Mouse (Mus musculus) ES-Bruce4 (cell line): Measurements from ENCODE around the gene Asb5. TPM values are rescaled to one million over a fixed set of nuclear protein-coding genes. Genes with fewer than 3 reads are reported as not detected.

Experiments used
- H3K27ac ChIP-seq: 2 replicates; pipeline ENCODE4 v1.5.1; 2012; ENCODE audit warnings: low read length, inconsistent platforms; ENCODE audit not compliant: insufficient read depth
- H3K27me3 ChIP-seq: 2 replicates; pipeline ENCODE4 v1.6.1; 2012; ENCODE audit warnings: mild to moderate bottlenecking, low read length, inconsistent platforms; ENCODE audit not compliant: control insufficient read depth, poor library complexity, insufficient read depth, severe bottlenecking
- H3K36me3 ChIP-seq: 2 replicates; pipeline ENCODE4 v1.6.1; 2012; ENCODE audit warnings: inconsistent platforms, mild to moderate bottlenecking, low read length, moderate library complexity; ENCODE audit not compliant: control insufficient read depth, poor library complexity, insufficient read depth, severe bottlenecking
- H3K4me1 ChIP-seq: one replicate; pipeline ENCODE4 v1.8.1; 2011; ENCODE audit warnings: low read length; ENCODE audit not compliant: control insufficient read depth, insufficient read depth
- H3K4me3 ChIP-seq: 2 replicates; pipeline ENCODE4 v1.5.1; 2011; ENCODE audit warnings: low read depth, mild to moderate bottlenecking, low read length
- H3K9ac ChIP-seq: 2 replicates; pipeline ENCODE4 v1.6.1; 2012; ENCODE audit warnings: low read depth, mild to moderate bottlenecking, inconsistent platforms; ENCODE audit not compliant: poor library complexity, severe bottlenecking
- H3K9me3 ChIP-seq: replicated peaks from 2 replicates; pipeline ENCODE4 v1.6.1; 2012; ENCODE audit warnings: mild to moderate bottlenecking, low read length, inconsistent platforms; ENCODE audit not compliant: control insufficient read depth, poor library complexity, insufficient read depth, severe bottlenecking
- CTCF ChIP-seq: IDR thresholded peaks from one replicate; pipeline ENCODE4 v1.8.1; 2011; ENCODE audit warnings: low read depth, low read length
- EP300 ChIP-seq: IDR thresholded peaks from 2 replicates; pipeline ENCODE4 v1.6.1; 2011; ENCODE audit warnings: low read depth, low read length; ENCODE audit not compliant: insufficient read depth
- POLR2A ChIP-seq: IDR thresholded peaks from one replicate; pipeline ENCODE4 v1.8.1; 2011; ENCODE audit warnings: low read length; ENCODE audit not compliant: insufficient read depth
- polyA plus RNA-seq: library from polyadenylated mRNA; stranded (reverse); fragments of >200 nt; gene quantifications from 2 replicates; pipeline ENCODE4 v1.2.4, GENCODE M21; 2011; ENCODE audit warnings: low read depth; ENCODE audit not compliant: missing spikeins, insufficient read depth, insufficient read length

Asb5 gene
- polyA plus RNA-seq, 1 experiment = not detected

GRCm38 (mm10) chr8:54493915-54494314, 35.5 kb upstream of the Asb5 start:
- no peak overlapping the region for H3K9ac ChIP-seq
- H3K27me3 ChIP-seq = no peaks in the 10 kb centered on the region; the same call in 1 of the 2 replicates
- H3K27ac ChIP-seq = no peak overlapping the region
- no peaks in the 10 kb centered on the region for H3K9me3 ChIP-seq
- no peak overlapping the region for H3K4me3 ChIP-seq
- no peaks in the 10 kb centered on the region for H3K36me3 ChIP-seq
- TF ChIP-seq EP300 = no peak
- no peak for TF ChIP-seq CTCF
- TF ChIP-seq POLR2A = no peak
- H3K4me1 ChIP-seq = no peaks in the 10 kb centered on the region

- TF ChIP-seq POLR2A (no peak), CTCF (no peak), EP300 (no peak)
- Histone ChIP-seq H3K27me3 (no peaks in the 10 kb centered on the region), H3K9ac (no peak overlapping the region), H3K4me1 (no peaks in the 10 kb centered on the region), H3K36me3 (no peaks in the 10 kb centered on the region), H3K27ac (no peak overlapping the region), H3K9me3 (no peaks in the 10 kb centered on the region), H3K4me3 (no peak overlapping the region)
Observed at GRCm38 (mm10) chr8:54503104-54503503, 26.3 kb upstream of the Asb5 start.

- TF ChIP-seq EP300 = no peak
- TF ChIP-seq POLR2A = no peak
- no peak for TF ChIP-seq CTCF
- H3K27ac ChIP-seq = no peak overlapping the region
- H3K27me3 ChIP-seq = no peaks in the 10 kb centered on the region
- H3K4me1 ChIP-seq = no peaks in the 10 kb centered on the region
- no peaks in the 10 kb centered on the region for H3K36me3 ChIP-seq
- no peaks in the 10 kb centered on the region for H3K9me3 ChIP-seq
- no peak overlapping the region for H3K4me3 ChIP-seq
- H3K9ac ChIP-seq = no peak overlapping the region
Observed at GRCm38 (mm10) chr8:54505060-54505459, 24.3 kb upstream of the Asb5 start.

GRCm38 (mm10) chr8:54507428-54508095, 21.8 kb upstream of the Asb5 start:
- Histone ChIP-seq H3K4me3 (no peak overlapping the region), H3K27ac (no peak overlapping the region), H3K9ac (no peak overlapping the region), H3K9me3 (no peaks in the 10 kb centered on the region), H3K27me3 (no peaks in the 10 kb centered on the region), H3K4me1 (no peaks in the 10 kb centered on the region), H3K36me3 (no peaks in the 10 kb centered on the region)
- no peak for TF ChIP-seq EP300
- TF ChIP-seq CTCF = peak; percentile 9

GRCm38 (mm10) chr8:54508096-54508456, 21.3 kb upstream of the Asb5 start:
- Histone ChIP-seq H3K27ac (no peak overlapping the region), H3K4me3 (no peak overlapping the region), H3K27me3 (no peaks in the 10 kb centered on the region), H3K4me1 (no peaks in the 10 kb centered on the region), H3K9me3 (no peaks in the 10 kb centered on the region), H3K36me3 (no peaks in the 10 kb centered on the region), H3K9ac (no peak overlapping the region)
- TF ChIP-seq POLR2A (no peak), EP300 (no peak), CTCF (no peak)

- H3K4me3 ChIP-seq = no peak overlapping the region
- TF ChIP-seq CTCF = no peak
- no peak for TF ChIP-seq EP300
- TF ChIP-seq POLR2A = no peak
- no peaks in the 10 kb centered on the region for H3K4me1 ChIP-seq
- H3K27me3 ChIP-seq = no peaks in the 10 kb centered on the region
- H3K27ac ChIP-seq = no peak overlapping the region
- no peak overlapping the region for H3K9ac ChIP-seq
- no peaks in the 10 kb centered on the region for H3K9me3 ChIP-seq
- no peaks in the 10 kb centered on the region for H3K36me3 ChIP-seq
Observed at GRCm38 (mm10) chr8:54508814-54509213, 20.6 kb upstream of the Asb5 start.
